Mouse (Mus musculus) forebrain, embryonic 12.5 days (tissue): ENCODE data around the gene Ifna11. TPM values are rescaled to one million over a fixed set of nuclear protein-coding genes. Genes with fewer than 3 reads are reported as not detected.
"Not testable (repeated sequence)": the region's sequence is repeated elsewhere in the genome, so short reads cannot be mapped to it uniquely, and the experiment has no call there.

ENCODE experiments used
- ATAC-seq: fragments of 200-750 bp; cut with Nextera tagmentation; 2 replicates; pipeline ENCODE4 v1.8.0; 2017; ENCODE audit warnings: moderate TSS enrichment; ENCODE audit not compliant: low FRiP score
- H3K27ac ChIP-seq: fragments of 300-500 bp; sonication (generic); 2 replicates; pipeline ENCODE4 v1.5.1; 2016; ENCODE audit warnings: mild to moderate bottlenecking
- H3K27me3 ChIP-seq: fragments of 300-500 bp; sonication (generic); 2 replicates; pipeline ENCODE4 v1.6.1; 2016; ENCODE audit warnings: mild to moderate bottlenecking
- H3K36me3 ChIP-seq: fragments of 300-500 bp; sonication (generic); replicated peaks from 2 replicates; pipeline ENCODE4 v1.6.1; 2016; ENCODE audit warnings: mild to moderate bottlenecking
- H3K4me1 ChIP-seq: fragments of 300-500 bp; sonication (generic); 2 replicates; pipeline ENCODE4 v1.6.1; 2016
- H3K4me2 ChIP-seq: fragments of 300-500 bp; sonication (generic); 2 replicates; pipeline ENCODE4 v1.6.1; 2016; ENCODE audit warnings: mild to moderate bottlenecking, moderate library complexity
- H3K4me3 ChIP-seq: fragments of 300-500 bp; sonication (generic); replicated peaks from 2 replicates; pipeline ENCODE4 v1.5.1; 2016; ENCODE audit warnings: mild to moderate bottlenecking
- H3K9ac ChIP-seq: fragments of 300-500 bp; sonication (generic); 2 replicates; pipeline ENCODE4 v1.6.1; 2016; ENCODE audit warnings: mild to moderate bottlenecking
- H3K9me3 ChIP-seq: fragments of 300-500 bp; sonication (generic); 2 replicates; pipeline ENCODE4 v1.6.1; 2016
- WGBS: fragments of 180-500 bp; shearing (Covaris S2); methylation state at CpG from one replicate; pipeline ENCODE4 v1.1.7; 2016; 5-methylcytosine and 5-hydroxymethylcytosine counted together
- polyA plus RNA-seq: library from polyadenylated mRNA; unstranded; fragments of >200 nt; fragmentation: Nextera tagmentation; extraction: Ambion mirVana; gene quantifications from 2 replicates; pipeline ENCODE4 v1.2.1, GENCODE M21; 2016

Ifna11 gene
- not detected in 2 replicates for polyA plus RNA-seq

- WGBS: 88% methylated on average over 1 of the region's 1 CpGs
- no peak for ATAC-seq
- Histone ChIP-seq H3K9ac (no peak within 1 kb of the TSS), H3K36me3 (no peaks in the 10 kb centered on the region), H3K27ac (no peak within 1 kb of the TSS), H3K4me1 (no peaks in the 10 kb centered on the region), H3K27me3 (0 out of 2 replicates have a peak, but pooled peaks cover 2% of the 10 kb centered on the region), H3K4me2 (no peak within 1 kb of the TSS), H3K4me3 (no peak within 1 kb of the TSS), H3K9me3 (no peaks in the 10 kb centered on the region)
Observed at GRCm38 (mm10) chr4:88819659-88820058, at the start of gene Ifna11. TSS of gene Ifna11 (plus strand) at chr4:88819959.

GRCm38 (mm10) chr4:88773534-88773933 is 46.2 kb upstream of the Ifna11 start, which contains the start of gene Gm13290:
TSS of gene Gm13290 (plus strand) at chr4:88773834.
- WGBS: no CpG with 5 or more reads among the region's 32 CpGs
- not testable (repeated sequence) for H3K27me3 ChIP-seq, H3K9me3 ChIP-seq, H3K9ac ChIP-seq, H3K27ac ChIP-seq, H3K4me1 ChIP-seq, H3K4me2 ChIP-seq, H3K36me3 ChIP-seq, H3K4me3 ChIP-seq, ATAC-seq

- not testable (repeated sequence) for H3K36me3 ChIP-seq, H3K4me3 ChIP-seq, H3K27ac ChIP-seq, H3K4me2 ChIP-seq, H3K9me3 ChIP-seq, H3K4me1 ChIP-seq, H3K27me3 ChIP-seq, ATAC-seq, H3K9ac ChIP-seq
- no CpG with 5 or more reads among the region's 29 CpGs for WGBS
Observed at GRCm38 (mm10) chr4:88776622-88777021, 43.1 kb upstream of the Ifna11 start, which contains the start of gene Gm13289. TSS of gene Gm13289 (plus strand) at chr4:88776922.

GRCm38 (mm10) chr4:88779550-88779949 is 40.2 kb upstream of the Ifna11 start, which contains the start of gene Gm13272:
TSS of gene Gm13272 (plus strand) at chr4:88779850.
- not testable (repeated sequence) for H3K4me3 ChIP-seq, H3K4me2 ChIP-seq, H3K27me3 ChIP-seq, H3K27ac ChIP-seq, H3K9me3 ChIP-seq, H3K36me3 ChIP-seq, H3K9ac ChIP-seq, H3K4me1 ChIP-seq, ATAC-seq
- WGBS: no CpG with 5 or more reads among the region's 29 CpGs

GRCm38 (mm10) chr4:88780320-88780719 is 39.4 kb upstream of the Ifna11 start:
- not testable (repeated sequence) for H3K4me2 ChIP-seq, H3K9me3 ChIP-seq, H3K9ac ChIP-seq, H3K4me3 ChIP-seq, H3K36me3 ChIP-seq, H3K27me3 ChIP-seq, H3K27ac ChIP-seq, H3K4me1 ChIP-seq, ATAC-seq
- WGBS: 52% methylated on average over 16 of the region's 18 CpGs

- not testable (repeated sequence) for H3K4me1 ChIP-seq, H3K27ac ChIP-seq, H3K36me3 ChIP-seq, H3K27me3 ChIP-seq, H3K9me3 ChIP-seq, ATAC-seq, H3K9ac ChIP-seq
- 8% methylated on average over 4 of the region's 7 CpGs for WGBS
- peak within 1 kb of the TSS; percentile 40 for H3K4me2 ChIP-seq
- H3K4me3 ChIP-seq: peak within 1 kb of the TSS; percentile 13; the same call in 1 of the 2 replicates
Observed at GRCm38 (mm10) chr4:88781831-88782230, 37.9 kb upstream of the Ifna11 start, which contains the start of gene Ifnz. TSS of gene Ifnz (plus strand) at chr4:88782131.

- WGBS: 0% methylated on average over 6 of the region's 31 CpGs
- ATAC-seq, H3K9ac ChIP-seq, H3K27me3 ChIP-seq, H3K4me1 ChIP-seq, H3K36me3 ChIP-seq, H3K9me3 ChIP-seq, H3K27ac ChIP-seq: not testable (repeated sequence)
- Histone ChIP-seq H3K4me3 (peak overlapping the region; percentile 13; the same call in 1 of the 2 replicates), H3K4me2 (peak overlapping the region; percentile 40)
Observed at GRCm38 (mm10) chr4:88782335-88782734, 37.4 kb upstream of the Ifna11 start.

GRCm38 (mm10) chr4:88785409-88785808 is 34.4 kb upstream of the Ifna11 start, which contains the start of gene Gm13276:
TSS of gene Gm13276 (plus strand) at chr4:88785709.
- not testable (repeated sequence) for H3K9me3 ChIP-seq, H3K4me3 ChIP-seq, H3K4me2 ChIP-seq, H3K9ac ChIP-seq, H3K27ac ChIP-seq, H3K27me3 ChIP-seq, H3K36me3 ChIP-seq, H3K4me1 ChIP-seq, ATAC-seq
- WGBS: no CpG with 5 or more reads among the region's 27 CpGs

- WGBS: 0% methylated on average over 1 of the region's 28 CpGs
- H3K27ac ChIP-seq, H3K9me3 ChIP-seq, H3K4me1 ChIP-seq, ATAC-seq, H3K4me2 ChIP-seq, H3K36me3 ChIP-seq, H3K4me3 ChIP-seq, H3K27me3 ChIP-seq, H3K9ac ChIP-seq: not testable (repeated sequence)
Observed at GRCm38 (mm10) chr4:88788402-88788801, 31.4 kb upstream of the Ifna11 start, which contains the start of gene Gm13277. TSS of gene Gm13277 (plus strand) at chr4:88788632.

GRCm38 (mm10) chr4:88791250-88791649 is 28.5 kb upstream of the Ifna11 start, which contains the start of gene Gm13278:
TSS of gene Gm13278 (plus strand) at chr4:88791550.
- not testable (repeated sequence) for H3K9ac ChIP-seq, H3K4me1 ChIP-seq, ATAC-seq, H3K9me3 ChIP-seq, H3K36me3 ChIP-seq, H3K27ac ChIP-seq, H3K27me3 ChIP-seq, H3K4me2 ChIP-seq, H3K4me3 ChIP-seq
- WGBS: no CpG with 5 or more reads among the region's 28 CpGs

GRCm38 (mm10) chr4:88793936-88794675 is 25.7 kb upstream of the Ifna11 start, which contains the start of gene Gm13275:
TSS of gene Gm13275 (plus strand) at chr4:88794487.
- ATAC-seq, H3K27ac ChIP-seq, H3K36me3 ChIP-seq, H3K9me3 ChIP-seq, H3K4me1 ChIP-seq, H3K4me3 ChIP-seq, H3K9ac ChIP-seq, H3K4me2 ChIP-seq, H3K27me3 ChIP-seq: not testable (repeated sequence)
- 3% methylated on average over 8 of the region's 52 CpGs for WGBS

- not testable (repeated sequence) for H3K4me1 ChIP-seq, H3K27ac ChIP-seq, H3K9ac ChIP-seq, H3K4me2 ChIP-seq, H3K9me3 ChIP-seq, ATAC-seq, H3K36me3 ChIP-seq, H3K4me3 ChIP-seq, H3K27me3 ChIP-seq
- WGBS: no CpG with 5 or more reads among the region's 28 CpGs
Observed at GRCm38 (mm10) chr4:88797097-88797496, 22.7 kb upstream of the Ifna11 start, which contains the start of gene Gm13279. TSS of gene Gm13279 (plus strand) at chr4:88797397.

GRCm38 (mm10) chr4:88799365-88799764 is 20.4 kb upstream of the Ifna11 start, which contains the start of gene Gm13285:
TSS of gene Gm13285 (plus strand) at chr4:88799665.
- not testable (repeated sequence) for H3K27ac ChIP-seq, ATAC-seq, H3K9me3 ChIP-seq, H3K4me3 ChIP-seq, H3K36me3 ChIP-seq, H3K4me2 ChIP-seq, H3K9ac ChIP-seq, H3K27me3 ChIP-seq, H3K4me1 ChIP-seq
- 11% methylated on average over 5 of the region's 7 CpGs for WGBS
